Mouse (Mus musculus) CD4-positive, CD25-positive, alpha-beta regulatory T cell, adult 2 months (primary cell): ENCODE data around the gene Oser1.
"Not testable (repeated sequence)": the region's sequence is repeated elsewhere in the genome, so short reads cannot be mapped to it uniquely, and the experiment has no call there.

Experiments
- DNase-seq: peaks from one replicate; pipeline ENCODE4 v3.0.0-alpha.2; 2012; ENCODE audit warnings: low read depth, low spot score

Oser1 gene

DNA sequence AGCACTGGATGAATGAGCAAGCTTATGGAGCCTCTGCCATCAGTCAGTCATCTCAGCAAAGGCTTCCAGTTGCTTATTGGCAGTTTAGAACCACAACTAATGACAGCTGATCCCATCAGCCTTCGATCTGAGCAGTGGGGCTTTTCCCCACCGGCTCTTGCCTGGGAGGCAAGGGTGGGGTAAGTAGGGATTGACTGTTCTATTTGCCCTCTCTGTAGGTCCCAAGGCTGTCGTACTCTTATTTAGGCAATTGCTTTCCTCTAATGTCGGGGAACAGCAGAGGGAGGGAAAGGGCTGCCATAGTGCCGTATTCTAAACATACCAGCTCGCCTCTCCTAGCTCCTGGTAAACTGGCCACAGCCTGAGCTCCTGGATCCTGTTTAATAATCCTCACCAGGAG, at the start of gene Oser1:
Gene Oser1 (minus strand): TSS at position 101 of the 400 bp plus-strand sequence.
- DNase-seq: no peak

DNA sequence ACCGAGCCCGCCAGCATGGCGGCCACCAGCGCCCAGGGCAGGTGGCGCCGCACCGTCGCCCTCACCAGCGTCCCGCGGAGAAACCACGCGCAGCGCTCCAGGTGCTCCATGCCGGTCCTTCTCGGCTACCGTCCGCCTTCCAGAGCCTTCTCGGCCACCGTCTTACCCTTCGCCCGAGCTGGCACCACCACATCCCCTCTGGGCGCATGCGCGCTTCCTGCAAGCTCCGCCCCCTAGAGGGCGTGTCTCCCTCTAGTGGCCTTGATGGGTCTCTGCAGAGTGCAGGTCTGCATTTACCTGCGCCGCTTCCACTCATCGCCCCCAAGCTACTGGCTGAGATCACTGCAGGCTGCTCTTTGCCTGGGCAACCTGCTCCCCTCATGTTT, 48.0 kb upstream of the Oser1 start, which contains the start of gene Fitm2:
Gene Fitm2 (minus strand): TSS at position 164 of the 386 bp plus-strand sequence.
- peak; percentile 99 for DNase-seq

DNA sequence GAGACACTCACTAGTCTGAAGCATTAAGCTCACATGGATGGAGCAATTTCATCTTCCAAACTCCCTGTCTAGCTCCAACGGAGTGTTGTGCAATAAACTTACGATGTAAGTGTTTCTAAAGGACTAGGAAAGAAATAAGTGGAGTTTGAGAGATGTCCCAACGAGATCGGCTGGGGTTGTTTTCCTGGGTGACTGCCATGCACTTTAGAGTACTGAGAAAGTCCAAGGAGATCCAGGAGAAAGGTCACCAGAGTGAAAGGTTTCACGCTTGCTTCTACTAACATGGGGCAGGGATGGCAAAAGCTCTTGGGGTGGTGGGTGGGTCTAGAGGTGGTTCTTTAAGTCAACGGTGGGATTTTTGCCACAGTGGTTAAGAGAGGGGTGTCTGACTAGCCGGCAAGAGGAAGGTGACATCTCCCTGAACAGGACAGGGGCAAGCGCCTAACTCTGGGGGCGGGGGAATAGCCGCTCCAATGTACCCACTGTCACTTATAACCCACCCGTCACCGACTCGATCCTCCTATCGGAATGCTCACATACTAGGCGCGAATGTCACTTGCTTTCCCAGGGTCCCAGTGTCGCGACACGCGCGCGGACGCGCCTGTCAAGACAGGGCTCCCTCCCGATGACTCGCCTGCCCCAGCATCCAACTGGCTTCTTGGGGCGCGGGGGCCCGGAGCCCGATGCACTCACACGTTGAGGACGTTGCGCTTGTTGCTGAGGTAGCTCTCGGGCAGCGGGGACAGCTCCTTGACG, 47.4 kb upstream of the Oser1 start:
- DNase-seq: no peak

DNA sequence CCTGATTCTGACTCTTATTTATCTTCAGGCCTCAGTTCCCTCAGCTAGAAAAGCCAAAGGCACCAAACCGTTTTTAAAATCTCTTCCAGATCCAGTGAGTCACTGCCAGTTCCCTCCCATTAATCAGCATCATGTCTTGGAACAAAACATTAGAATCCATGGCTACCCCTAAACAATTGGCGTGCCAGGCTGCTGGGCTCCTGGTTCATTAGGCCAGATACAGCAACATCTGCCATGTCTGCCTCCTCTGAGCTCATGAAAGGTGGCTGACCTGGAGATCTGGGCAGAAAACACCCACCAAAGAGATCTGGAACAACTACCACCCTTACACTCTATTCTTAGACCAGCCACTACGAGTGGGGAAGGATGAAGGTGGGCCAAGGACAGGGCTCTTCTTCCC, 46.6 kb upstream of the Oser1 start:
- no peak for DNase-seq

GRCm38 (mm10) chr2:163469711-163470110, 45.2 kb upstream of the Oser1 start:
- DNase-seq: no peak

- no peak for DNase-seq
Measured at GRCm38 (mm10) chr2:163468866-163469265, 44.4 kb upstream of the Oser1 start.

DNA sequence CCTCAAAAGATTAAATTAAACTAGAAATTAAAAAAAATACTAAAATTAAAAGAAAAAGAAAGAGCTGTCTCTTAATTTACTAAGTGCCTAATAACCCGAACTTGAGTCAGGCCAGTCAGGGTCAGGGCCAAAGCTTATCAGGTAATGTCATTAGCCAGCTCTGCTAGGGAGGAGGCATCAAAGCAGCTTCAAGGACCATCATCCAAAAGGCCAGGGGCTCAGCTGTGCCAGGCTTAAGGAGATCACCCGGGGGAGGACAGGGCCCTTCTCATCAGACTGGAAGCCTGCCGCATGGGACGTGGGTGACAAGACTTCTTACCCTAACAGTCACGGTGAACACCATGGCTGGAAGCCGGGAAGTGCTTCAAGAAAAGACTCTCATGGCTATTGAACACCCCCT, 43.1 kb upstream of the Oser1 start:
- DNase-seq: no peak

- no peak for DNase-seq
Measured at GRCm38 (mm10) chr2:163466771-163467170, 42.3 kb upstream of the Oser1 start.

- DNase-seq: no peak
Measured at GRCm38 (mm10) chr2:163464562-163464961, 40.1 kb upstream of the Oser1 start.

DNA sequence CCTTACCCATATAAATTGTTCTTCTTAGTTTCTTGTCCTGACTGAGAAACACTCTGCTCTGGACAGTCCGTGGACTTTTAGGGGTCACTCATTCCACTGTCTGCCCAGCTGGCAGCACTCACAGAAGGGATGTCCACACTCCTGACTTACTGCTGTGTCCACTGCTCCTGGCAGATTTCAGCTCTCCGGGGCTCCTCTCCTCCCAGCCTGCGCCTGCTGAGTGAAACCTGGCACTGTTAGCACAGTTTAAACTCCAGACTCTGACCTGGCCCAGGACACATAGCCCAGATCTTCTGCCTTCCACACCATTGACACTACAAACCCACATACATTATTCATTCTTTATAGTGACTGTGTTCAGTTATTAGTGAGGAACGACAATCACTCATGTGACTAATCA, 39.5 kb upstream of the Oser1 start:
- no peak for DNase-seq

GRCm38 (mm10) chr2:163463251-163463769, 38.8 kb upstream of the Oser1 start:
- no peak for DNase-seq

GRCm38 (mm10) chr2:163462801-163463200, 38.3 kb upstream of the Oser1 start:
- DNase-seq: no peak

- DNase-seq: no peak
Measured at GRCm38 (mm10) chr2:163462386-163462785, 37.9 kb upstream of the Oser1 start.

GRCm38 (mm10) chr2:163461307-163461706, 36.8 kb upstream of the Oser1 start:
- not testable (repeated sequence) for DNase-seq

GRCm38 (mm10) chr2:163460622-163461021, 36.1 kb upstream of the Oser1 start:
- no peak for DNase-seq

- no peak for DNase-seq
Measured at GRCm38 (mm10) chr2:163459380-163459779, 34.9 kb upstream of the Oser1 start.

GRCm38 (mm10) chr2:163458539-163459265, 34.2 kb upstream of the Oser1 start:
- DNase-seq: no peak

- DNase-seq: no peak
Measured at GRCm38 (mm10) chr2:163453378-163453777, 28.9 kb upstream of the Oser1 start.

- DNase-seq: no peak
Measured at GRCm38 (mm10) chr2:163452738-163453137, 28.2 kb upstream of the Oser1 start.

DNA sequence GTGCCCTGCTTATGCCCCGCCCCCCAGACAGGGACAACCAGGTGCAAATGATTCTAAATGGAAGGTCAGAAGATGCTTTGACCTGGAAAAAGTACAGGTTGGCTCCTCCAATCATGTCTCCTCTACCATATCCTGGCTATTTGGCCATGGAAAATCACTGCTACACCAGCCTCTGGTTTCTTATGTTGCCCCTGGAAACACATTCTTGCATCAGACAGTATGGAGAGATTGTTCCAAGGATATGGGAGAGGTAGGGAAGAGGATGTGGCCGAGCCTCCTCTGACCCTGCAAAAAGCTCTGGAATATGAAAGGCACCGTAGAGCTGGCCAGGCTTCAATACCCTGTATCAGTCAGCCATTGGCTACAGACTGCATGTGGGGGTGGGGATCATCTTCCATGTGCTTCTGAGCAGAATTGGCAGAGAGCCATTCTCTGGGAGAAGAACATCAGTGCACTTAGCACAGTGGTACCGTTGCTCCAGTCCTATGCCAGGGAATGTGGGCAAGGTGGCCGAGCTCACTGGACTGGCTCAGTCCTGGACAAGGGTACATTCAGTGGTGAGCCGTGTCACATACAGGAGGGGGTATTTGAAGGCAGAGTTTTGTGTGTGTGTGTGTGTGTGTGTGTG, 26.3 kb upstream of the Oser1 start:
- DNase-seq: no peak

DNA sequence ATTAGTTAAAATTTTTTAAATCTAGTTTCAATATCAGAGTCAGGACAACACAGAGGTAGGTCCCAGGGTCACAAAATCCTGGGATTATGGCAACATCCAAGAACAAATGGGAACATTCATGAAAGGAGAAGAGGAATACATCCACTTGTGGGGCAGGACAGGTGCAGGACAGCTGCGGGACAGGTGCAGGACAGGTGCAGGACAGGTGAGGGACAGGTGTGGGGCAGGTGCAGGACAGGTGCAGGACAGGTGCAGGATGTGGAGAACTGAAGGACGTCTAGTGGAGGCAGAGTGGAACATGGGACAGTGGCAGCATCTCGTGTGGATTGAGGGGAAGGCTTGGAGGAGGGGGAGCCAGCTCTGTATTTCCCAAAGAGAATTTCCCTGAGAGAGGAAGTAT, 24.8 kb upstream of the Oser1 start:
- DNase-seq: no peak

DNA sequence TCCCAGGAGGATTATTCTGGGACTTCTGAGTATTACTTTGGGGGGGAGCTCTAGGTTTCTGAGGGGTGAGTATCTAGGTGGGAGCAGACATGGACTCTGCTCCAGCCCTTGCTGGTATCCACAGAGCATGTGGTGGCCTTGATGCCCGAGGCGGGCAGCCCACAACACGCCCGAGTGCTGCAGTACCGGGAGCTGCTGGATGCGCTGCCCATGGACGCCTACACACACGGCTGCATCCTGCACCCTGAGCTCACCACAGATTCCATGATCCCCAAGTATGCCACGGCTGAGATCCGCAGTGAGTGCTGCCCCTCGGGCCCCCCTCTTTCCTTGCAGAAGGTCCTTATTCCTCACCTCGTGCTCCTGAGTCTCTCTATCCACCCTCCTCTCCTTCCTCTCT, 22.9 kb upstream of the Oser1 start:
- no peak for DNase-seq
